ENCODE assay signal across 8 mouse cellular contexts in genomic region chr11:4217914-4218629, GRCm38 (mm10). TPM values are rescaled to one million over a fixed set of nuclear protein-coding genes. Genes with fewer than 3 reads are reported as not detected.
DNase-seq lines count a peak whose midpoint lies in the region; ATAC-seq lines count a peak whose summit lies in the region.

TSS of gene Castor1 (plus strand) at chr11:4218225.

- peak within 1 kb of the TSS; percentile 54 for H3K9ac ChIP-seq in kidney, embryonic 14.5 days (ENCODE audit: low read depth, low read length)
- peak within 1 kb of the TSS; percentile 78 for H3K9ac ChIP-seq in liver, embryonic 12.5 days
- H3K9ac ChIP-seq in stomach, embryonic 14.5 days (replicated peaks; ENCODE audit: low read depth, low read length), result peak within 1 kb of the TSS; percentile 42; the same call in 1 of the 2 replicates

- peak within 1 kb of the TSS; percentile 89 for H3K4me2 ChIP-seq in kidney, embryonic 14.5 days (replicated peaks; ENCODE audit: low read depth, low read length)
- H3K4me2 ChIP-seq in liver, embryonic 12.5 days, result peak within 1 kb of the TSS; percentile 99
- H3K4me2 ChIP-seq in stomach, embryonic 14.5 days (replicated peaks; ENCODE audit: low read depth, low read length), result peak within 1 kb of the TSS; percentile 91

- peaks cover 26% of the 10 kb centered on the region for H3K36me3 ChIP-seq in kidney, embryonic 14.5 days (ENCODE audit: control insufficient read depth, insufficient read depth, low read length)
- H3K36me3 ChIP-seq in liver, embryonic 12.5 days, result peaks cover 18% of the 10 kb centered on the region
- peaks cover 11% of the 10 kb centered on the region for H3K36me3 ChIP-seq in stomach, embryonic 14.5 days (ENCODE audit: control insufficient read depth, insufficient read depth, low read length)

- H3K27me3 ChIP-seq in kidney, embryonic 14.5 days (ENCODE audit: control insufficient read depth, insufficient read depth, low read length), result 0 out of 2 replicates have a peak, but pooled peaks cover 7% of the 10 kb centered on the region
- H3K27me3 ChIP-seq in liver, embryonic 12.5 days (replicated peaks), result peaks cover 22% of the 10 kb centered on the region
- H3K27me3 ChIP-seq in stomach, embryonic 14.5 days (ENCODE audit: control insufficient read depth, insufficient read depth, low read length), result no peaks in the 10 kb centered on the region

- H3K9me3 ChIP-seq in kidney, embryonic 14.5 days (ENCODE audit: control insufficient read depth, low read length), result no peaks in the 10 kb centered on the region
- H3K9me3 ChIP-seq in liver, embryonic 12.5 days (replicated peaks), result no peaks in the 10 kb centered on the region
- no peaks in the 10 kb centered on the region for H3K9me3 ChIP-seq in stomach, embryonic 14.5 days (ENCODE audit: control insufficient read depth, low read depth, low read length)

- peak; percentile 91 for DNase-seq in A20 (ENCODE audit: low read depth, low spot score)
- peak; percentile 95 for DNase-seq in adrenal gland, postnatal 36 days
- DNase-seq in heart, adult 9 months (ENCODE audit: low spot score in 2 of 2), result peak; percentile 96 to 98
- peak; percentile 83 to 87 for DNase-seq in natural killer cell, adult 2 months (ENCODE audit: low spot score in 2 of 2)

- 1% methylated on average over 54 of the region's 56 CpGs for WGBS in kidney, embryonic 14.5 days
- WGBS in liver, embryonic 12.5 days (ENCODE audit: insufficient replicate concordance), result 2% methylated on average over 56 of the region's 56 CpGs
- WGBS in stomach, embryonic 14.5 days, result 2% methylated on average over 56 of the region's 56 CpGs

- ATAC-seq in erythroblast, adult 5-6 weeks (replicated peaks; ENCODE audit: low FRiP score, poor library complexity, severe bottlenecking), result peak; percentile 91
- peak; percentile 90 for ATAC-seq in kidney, embryonic 14.5 days (ENCODE audit: low FRiP score, low TSS enrichment)
- peak; percentile 94 for ATAC-seq in liver, embryonic 12.5 days
- peak; percentile 88 for ATAC-seq in stomach, embryonic 14.5 days (ENCODE audit: insufficient number of reproducible peaks, insufficient read depth, low FRiP score, low read depth)

- H3K4me3 ChIP-seq in kidney, embryonic 14.5 days (ENCODE audit: low read length), result peak within 1 kb of the TSS; percentile 37
- peak within 1 kb of the TSS; percentile 66 for H3K4me3 ChIP-seq in liver, embryonic 12.5 days
- H3K4me3 ChIP-seq in stomach, embryonic 14.5 days (ENCODE audit: low read depth, low read length), result peak within 1 kb of the TSS; percentile 39

- H3K4me1 ChIP-seq in kidney, embryonic 14.5 days (ENCODE audit: control insufficient read depth, insufficient read depth, low read length), result no peaks in the 10 kb centered on the region
- H3K4me1 ChIP-seq in liver, embryonic 12.5 days, result peaks cover 50% of the 10 kb centered on the region
- H3K4me1 ChIP-seq in stomach, embryonic 14.5 days (ENCODE audit: control insufficient read depth, insufficient read depth, low read length), result peaks cover 9% of the 10 kb centered on the region; the same call in 1 of the 2 replicates

- no peak within 1 kb of the TSS for H3K27ac ChIP-seq in kidney, embryonic 14.5 days (ENCODE audit: low read depth, low read length)
- H3K27ac ChIP-seq in liver, embryonic 12.5 days, result peak within 1 kb of the TSS; percentile 67
- H3K27ac ChIP-seq in stomach, embryonic 14.5 days (ENCODE audit: low read length), result no peak within 1 kb of the TSS

RNA-seq across cellular contexts. Expression of gene Castor1, which starts in this region (rescaled TPM):
- total RNA-seq in adrenal gland, postnatal 36 days (2021), result 1 to 10 TPM; 4.0 to 4.6 TPM
- total RNA-seq in erythroblast, adult 5-6 weeks (2015; ENCODE audit: low replicate concordance), result not detected in 2 replicates
- total RNA-seq in erythroblast, adult 5-6 weeks (2017; ENCODE audit: low replicate concordance), result not detected in 2 replicates
- polyA plus RNA-seq in kidney, embryonic 14.5 days (2014; fragmentation: Nextera tagmentation; extraction: Ambion mirVana), result 2.7 and 5.3 TPM in 2 replicates
- polyA plus RNA-seq in liver, embryonic 12.5 days (2016; fragmentation: Nextera tagmentation; extraction: Ambion mirVana), result 2.1 and 2.3 TPM in 2 replicates
- polyA plus RNA-seq in stomach, embryonic 14.5 days (2014; fragmentation: Nextera tagmentation; extraction: Ambion mirVana), result 2.6 and 3.3 TPM in 2 replicates

Comparison
In these comparisons a context has a peak if more than half of its experiments do, and no peak if none do; other contexts are left out.
1. RNA of gene Castor1 (total RNA-seq): 4.0 to 4.6 TPM in adrenal gland, postnatal 36 days; not detected in erythroblast, adult 5-6 weeks; every median in the first group is over 4 times any median in the second.
2. Peak in ATAC-seq in erythroblast, adult 5-6 weeks; RNA of the gene not detected or under 1 TPM.
3. Peak in every context shown above with its lines, with median percentiles within 50 percentile points of each other: DNase-seq, ATAC-seq, H3K4me2 ChIP-seq, H3K4me3 ChIP-seq and H3K9ac ChIP-seq.